Mouse (Mus musculus): ENCODE results near the gene Akap8. TPM values are rescaled to one million over a fixed set of nuclear protein-coding genes. Genes with fewer than 3 reads are reported as not detected.

Gene Akap8
- polyA plus RNA-seq, 1 experiment from 2014 or later: 120 TPM

- Histone ChIP-seq H3K36me3 (peaks cover 78% of the 10 kb centered on the region), H3K9ac (no peak overlapping the region), H3K9me3 (no peaks in the 10 kb centered on the region), H3K4me3 (no peak overlapping the region), H3K4me1 (peaks cover 9% of the 10 kb centered on the region), H3K4me2 (no peak overlapping the region), H3K27ac (no peak overlapping the region), H3K27me3 (no peaks in the 10 kb centered on the region)
- no peak for ATAC-seq (ENCODE audit: insufficient number of reproducible peaks, insufficient read depth, low FRiP score, low TSS enrichment, low read depth)
- 93% methylated on average over 5 of the region's 5 CpGs for WGBS
Measured at GRCm38 (mm10) chr17:32315560-32315959, 5.5 kb downstream of the Akap8 start.

- no peaks in the 10 kb centered on the region for H3K9me3 ChIP-seq
- H3K4me1 ChIP-seq: peaks cover 4% of the 10 kb centered on the region; the same call in 1 of the 2 replicates
- no peaks in the 10 kb centered on the region for H3K27me3 ChIP-seq
- no peak for ATAC-seq (ENCODE audit: insufficient number of reproducible peaks, insufficient read depth, low FRiP score, low TSS enrichment, low read depth)
- H3K27ac ChIP-seq: no peak overlapping the region
- peaks cover 94% of the 10 kb centered on the region for H3K36me3 ChIP-seq
- H3K9ac ChIP-seq: no peak overlapping the region
- no peak overlapping the region for H3K4me2 ChIP-seq
- WGBS: 82% methylated on average over 5 of the region's 5 CpGs
- no peak overlapping the region for H3K4me3 ChIP-seq
Measured at GRCm38 (mm10) chr17:32313892-32314291, 7.1 kb downstream of the Akap8 start.

- H3K9me3 ChIP-seq: no peaks in the 10 kb centered on the region
- 92% methylated on average over 8 of the region's 8 CpGs for WGBS
Measured at GRCm38 (mm10) chr17:32312801-32313200, 8.2 kb downstream of the Akap8 start.

DNA sequence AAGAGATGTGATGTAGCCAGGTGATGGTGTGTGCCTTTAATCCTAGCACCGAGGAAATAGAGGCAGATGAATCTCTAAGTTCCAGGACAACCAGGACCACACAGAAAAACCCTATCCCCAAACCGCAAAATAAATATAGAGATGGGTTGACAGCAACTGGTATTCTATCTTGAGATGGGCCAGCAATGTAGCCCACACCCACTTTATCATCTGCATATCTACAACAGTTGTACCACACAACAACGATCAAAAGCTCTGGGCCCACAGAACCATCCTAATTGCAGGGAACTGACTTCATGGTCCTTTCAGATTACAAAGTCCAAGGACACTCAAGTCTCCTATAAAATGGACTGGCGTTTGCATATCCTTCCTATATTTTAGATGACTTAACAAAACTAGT lies 13.1 kb downstream of the Akap8 start:
- Histone ChIP-seq H3K9me3 (no peaks in the 10 kb centered on the region), H3K4me1 (no peaks in the 10 kb centered on the region), H3K27me3 (no peaks in the 10 kb centered on the region), H3K36me3 (peaks cover 100% of the 10 kb centered on the region), H3K27ac (no peak overlapping the region), H3K4me2 (no peak overlapping the region), H3K4me3 (no peak overlapping the region), H3K9ac (no peak overlapping the region)
- no peak for ATAC-seq (ENCODE audit: insufficient number of reproducible peaks, insufficient read depth, low FRiP score, low TSS enrichment, low read depth)
- WGBS: 94% methylated on average over 4 of the region's 4 CpGs

More at GRCm38 (mm10) chr17:32312801-32313200, 8.2 kb downstream of the Akap8 start:
- ATAC-seq (ENCODE audit: insufficient number of reproducible peaks, insufficient read depth, low FRiP score, low TSS enrichment, low read depth): no peak
- Histone ChIP-seq H3K4me1 (no peaks in the 10 kb centered on the region), H3K27ac (no peak overlapping the region), H3K36me3 (peaks cover 100% of the 10 kb centered on the region), H3K4me2 (no peak overlapping the region), H3K9ac (no peak overlapping the region), H3K4me3 (no peak overlapping the region), H3K27me3 (no peaks in the 10 kb centered on the region)

- Histone ChIP-seq H3K4me1 (no peaks in the 10 kb centered on the region), H3K4me3 (no peak overlapping the region), H3K9me3 (no peaks in the 10 kb centered on the region), H3K27me3 (no peaks in the 10 kb centered on the region), H3K27ac (no peak overlapping the region), H3K4me2 (no peak overlapping the region), H3K9ac (no peak overlapping the region), H3K36me3 (peaks cover 1% of the 10 kb centered on the region; the same call in 1 of the 2 replicates)
- 90% methylated on average over 1 of the region's 1 CpGs for WGBS
- ATAC-seq (ENCODE audit: insufficient number of reproducible peaks, insufficient read depth, low FRiP score, low TSS enrichment, low read depth): no peak
Measured at GRCm38 (mm10) chr17:32298125-32298524, 22.9 kb downstream of the Akap8 start.

DNA sequence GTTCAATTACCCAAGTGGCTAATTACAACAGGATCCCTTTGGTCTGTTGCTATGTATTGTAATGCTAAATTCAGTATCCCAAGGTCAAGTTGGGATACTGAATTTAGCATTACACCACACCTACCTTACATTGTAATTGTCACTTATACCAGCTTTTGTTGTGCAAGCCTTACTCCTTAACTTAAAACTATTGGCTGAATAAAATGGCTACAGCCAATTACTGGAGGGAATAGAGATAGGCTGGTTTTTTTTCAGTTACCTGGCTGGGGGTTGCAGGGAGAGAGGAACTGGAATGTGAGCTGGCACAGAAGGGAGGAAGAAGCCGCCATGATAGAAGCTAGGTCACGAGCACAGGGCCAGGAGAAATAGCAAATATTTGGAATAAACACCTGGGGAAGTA lies 25.1 kb downstream of the Akap8 start:
- H3K27me3 ChIP-seq: no peaks in the 10 kb centered on the region
- 93% methylated on average over 2 of the region's 2 CpGs for WGBS

DNA sequence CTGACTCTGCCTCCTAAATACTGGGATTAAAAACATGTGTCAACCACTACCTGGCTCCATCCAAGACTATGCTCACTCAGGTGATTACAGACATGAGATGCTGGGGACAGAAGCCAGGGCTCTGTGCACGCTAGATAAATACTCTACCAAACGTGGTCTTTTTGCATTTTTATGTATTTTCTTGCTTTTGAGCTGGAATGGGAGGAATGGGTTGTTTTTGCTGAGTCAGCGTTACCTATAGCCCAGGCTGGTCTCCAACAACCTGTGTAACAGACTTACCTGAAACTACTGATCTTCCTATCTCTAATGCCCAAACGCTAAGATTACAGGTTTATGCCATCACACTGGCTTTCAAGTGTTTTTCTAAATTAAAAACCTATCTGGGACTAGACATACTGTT lies 25.9 kb downstream of the Akap8 start:
- Histone ChIP-seq H3K4me3 (no peak overlapping the region), H3K4me1 (no peaks in the 10 kb centered on the region), H3K9me3 (0 out of 2 replicates have a peak, but pooled peaks cover 3% of the 10 kb centered on the region), H3K36me3 (no peaks in the 10 kb centered on the region), H3K4me2 (no peak overlapping the region), H3K27me3 (no peaks in the 10 kb centered on the region), H3K9ac (no peak overlapping the region), H3K27ac (no peak overlapping the region)
- no peak for ATAC-seq (ENCODE audit: insufficient number of reproducible peaks, insufficient read depth, low FRiP score, low TSS enrichment, low read depth)
- 79% methylated on average over 4 of the region's 4 CpGs for WGBS

More for the DNA sequence above, 25.1 kb downstream of the Akap8 start:
- H3K4me3 ChIP-seq: no peak overlapping the region
- H3K27ac ChIP-seq: no peak overlapping the region
- H3K4me1 ChIP-seq: no peaks in the 10 kb centered on the region
- no peaks in the 10 kb centered on the region for H3K36me3 ChIP-seq
- H3K4me2 ChIP-seq: no peak overlapping the region
- no peak for ATAC-seq (ENCODE audit: insufficient number of reproducible peaks, insufficient read depth, low FRiP score, low TSS enrichment, low read depth)
- no peak overlapping the region for H3K9ac ChIP-seq
- 0 out of 2 replicates have a peak, but pooled peaks cover 3% of the 10 kb centered on the region for H3K9me3 ChIP-seq

- H3K4me3 ChIP-seq: peak overlapping the region; percentile 97
- no peaks in the 10 kb centered on the region for H3K36me3 ChIP-seq
- ATAC-seq (ENCODE audit: insufficient number of reproducible peaks, insufficient read depth, low FRiP score, low TSS enrichment, low read depth): no peak
- peak overlapping the region; percentile 98 for H3K9ac ChIP-seq
- H3K4me1 ChIP-seq: peaks cover 34% of the 10 kb centered on the region
- H3K4me2 ChIP-seq: peak overlapping the region; percentile 74
- no peaks in the 10 kb centered on the region for H3K27me3 ChIP-seq
- WGBS: 47% methylated on average over 6 of the region's 6 CpGs
- no peaks in the 10 kb centered on the region for H3K9me3 ChIP-seq
- H3K27ac ChIP-seq: peak overlapping the region; percentile 99
Measured at GRCm38 (mm10) chr17:32285138-32285670, 35.8 kb downstream of the Akap8 start.

DNA sequence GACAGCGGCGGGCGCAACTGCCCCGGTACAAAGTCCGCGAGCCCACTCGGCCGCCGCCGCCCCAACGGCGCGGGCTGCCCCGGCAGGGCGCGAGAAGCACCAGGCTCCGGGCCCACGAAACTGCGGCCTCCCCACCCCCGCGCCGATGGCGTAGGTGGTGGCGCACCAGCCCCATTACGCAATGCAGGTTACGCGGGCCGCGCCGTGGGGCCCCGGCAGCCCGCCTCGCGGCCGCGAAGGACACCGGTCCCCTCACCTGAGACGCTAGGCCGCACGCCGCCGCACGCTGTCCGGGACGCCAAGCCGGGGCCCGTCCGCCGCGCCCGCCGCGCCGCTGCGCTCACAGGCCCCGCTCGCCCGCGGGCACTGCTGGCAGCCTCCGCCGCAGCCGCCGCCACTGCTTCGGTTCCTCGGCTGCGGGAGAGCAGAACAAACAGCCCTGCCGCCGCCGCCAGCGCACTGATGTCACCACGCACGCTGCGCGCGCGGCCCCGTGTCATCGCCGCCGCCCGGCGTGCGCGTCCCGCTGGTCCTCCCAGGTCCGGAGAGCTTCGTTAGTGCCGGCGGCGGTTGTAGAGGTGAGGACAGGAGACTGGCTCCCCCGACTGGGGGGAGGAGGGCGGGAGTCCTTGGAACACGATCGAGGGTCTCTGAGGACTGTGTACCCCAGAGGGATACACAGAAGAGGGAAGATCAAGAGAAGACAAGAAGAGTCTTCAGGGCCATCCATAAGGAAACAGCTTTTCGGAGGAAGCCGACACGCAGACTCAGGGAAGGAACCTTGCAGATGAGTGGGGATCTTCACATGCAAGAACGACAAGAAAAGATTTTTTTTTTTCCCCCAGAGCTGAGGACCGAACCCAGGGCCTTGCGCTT lies 36.5 kb downstream of the Akap8 start, which contains the start of gene Brd4:
Gene Brd4 (minus strand): TSS at position 461 of the 876 bp plus-strand sequence.
- Histone ChIP-seq H3K36me3 (no peaks in the 10 kb centered on the region), H3K4me1 (peaks cover 34% of the 10 kb centered on the region), H3K9ac (peak within 1 kb of the TSS; percentile 98), H3K27me3 (no peaks in the 10 kb centered on the region), H3K27ac (peak within 1 kb of the TSS; percentile 99), H3K4me3 (peak within 1 kb of the TSS; percentile 97), H3K9me3 (no peaks in the 10 kb centered on the region), H3K4me2 (peak within 1 kb of the TSS; percentile 74)
- WGBS: under 1% methylated on average over 71 of the region's 100 CpGs
- ATAC-seq (ENCODE audit: insufficient number of reproducible peaks, insufficient read depth, low FRiP score, low TSS enrichment, low read depth): peak; percentile 82

DNA sequence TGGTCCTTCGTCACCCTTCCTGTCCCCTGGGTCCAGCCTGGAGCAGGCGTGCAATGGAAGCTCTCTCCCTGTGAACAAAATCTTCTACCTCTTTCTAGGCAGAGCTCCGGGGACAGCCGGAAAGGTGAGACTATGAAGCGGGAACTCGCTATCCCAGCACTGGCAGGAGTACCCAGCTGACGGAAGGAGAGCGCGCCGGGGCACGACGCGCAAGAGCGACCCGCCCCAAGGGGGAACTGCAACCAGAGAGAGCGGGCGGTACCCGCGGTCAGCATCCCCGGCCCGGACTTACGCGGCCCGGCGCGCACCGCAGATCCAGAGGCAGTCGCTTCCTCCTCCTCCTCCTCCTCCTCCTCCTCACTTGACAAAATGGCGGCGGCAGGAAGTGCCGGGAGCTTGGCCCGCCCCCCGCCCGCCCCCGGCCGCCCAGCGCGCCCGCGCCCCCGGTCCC lies 37.2 kb downstream of the Akap8 start:
- Histone ChIP-seq H3K4me1 (peaks cover 34% of the 10 kb centered on the region), H3K27ac (peak overlapping the region; percentile 99), H3K9me3 (no peaks in the 10 kb centered on the region), H3K27me3 (no peaks in the 10 kb centered on the region), H3K4me2 (peak overlapping the region; percentile 74), H3K36me3 (no peaks in the 10 kb centered on the region), H3K4me3 (peak overlapping the region; percentile 97), H3K9ac (peak overlapping the region; percentile 98)
- ATAC-seq (ENCODE audit: insufficient number of reproducible peaks, insufficient read depth, low FRiP score, low TSS enrichment, low read depth): peak; percentile 62
- under 1% methylated on average over 35 of the region's 41 CpGs for WGBS

DNA sequence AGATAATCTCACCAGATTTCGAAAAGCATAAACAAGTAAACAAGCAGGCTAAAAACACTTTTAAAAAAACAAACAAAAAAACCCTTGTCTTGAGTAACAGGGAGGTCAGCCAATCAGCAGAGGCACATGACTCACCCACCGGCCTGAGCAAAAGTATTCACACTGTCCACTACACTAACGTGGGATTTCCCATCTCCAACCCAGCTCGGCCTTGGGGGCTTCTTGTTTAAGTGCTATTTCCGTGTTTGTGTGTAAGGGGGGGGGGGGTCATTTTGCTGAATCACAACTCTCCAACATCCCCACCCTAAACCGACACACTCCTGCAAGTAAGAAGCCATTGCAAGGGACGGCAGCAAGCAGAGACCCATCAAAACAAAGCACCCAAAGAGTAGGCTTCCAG lies 37.7 kb downstream of the Akap8 start:
- 9% methylated on average over 7 of the region's 7 CpGs for WGBS
- no peak for ATAC-seq (ENCODE audit: insufficient number of reproducible peaks, insufficient read depth, low FRiP score, low TSS enrichment, low read depth)
- no peaks in the 10 kb centered on the region for H3K9me3 ChIP-seq

More for the DNA sequence above, 37.7 kb downstream of the Akap8 start:
- Histone ChIP-seq H3K4me1 (peaks cover 34% of the 10 kb centered on the region), H3K27ac (peak overlapping the region; percentile 99), H3K4me2 (peak overlapping the region; percentile 74), H3K4me3 (peak overlapping the region; percentile 97), H3K27me3 (no peaks in the 10 kb centered on the region), H3K9ac (peak overlapping the region; percentile 98), H3K36me3 (no peaks in the 10 kb centered on the region)
